Comparison of ENCODE assay signal across 17 mouse cellular contexts in genomic region chr9:28738451-28738860, GRCm38 (mm10).
A peak's percentile ranks its signal among the peaks of the same experiment; 100 is the strongest.
DNase-seq lines count a peak whose midpoint lies in the region; ATAC-seq and TF ChIP-seq lines count a peak whose summit lies in the region.
"Had no signal": no experiment of that assay in that cellular context is flagged by ENCODE, and none has a peak within 500 bp of the region (broad histone marks: within the 10 kb centered on the region; RNA-seq: fewer than 3 reads in every experiment).

No protein-coding gene starts in this region.

- no peaks in the 10 kb centered on the region for H3K9me3 ChIP-seq in midbrain, embryonic 16.5 days (replicated peaks; ENCODE audit: control insufficient read depth, low read length, poor library complexity, severe bottlenecking)
- no peaks in the 10 kb centered on the region for H3K9me3 ChIP-seq in midbrain, embryonic 13.5 days
- H3K9me3 ChIP-seq: hindbrain, embryonic 13.5 days had no signal

- no peak for TF ChIP-seq CTCF in left cerebral cortex, adult 2 months (IDR thresholded peaks at IDR 0.05)

- H3K27ac ChIP-seq in midbrain, embryonic 16.5 days (ENCODE audit: low read length): peak overlapping the region; percentile 50
- H3K27ac ChIP-seq in midbrain, embryonic 13.5 days: no peak overlapping the region
- H3K27ac ChIP-seq in left cerebral cortex, adult 2 months: peak overlapping the region; percentile 68
- H3K27ac ChIP-seq: hindbrain, embryonic 13.5 days had no signal

- ATAC-seq in midbrain, embryonic 16.5 days: no peak
- ATAC-seq in midbrain, embryonic 13.5 days: no peak
- no peak for ATAC-seq in cerebellum, adult (ENCODE audit: insufficient number of reproducible peaks, low FRiP score, low TSS enrichment)
- ATAC-seq: Patski had no signal

- DNase-seq in frontal cortex, postnatal 14 days (ENCODE audit: low spot score in 2 of 2): peak; percentile 15 to 33
- DNase-seq in left cerebral cortex, adult 2 months (ENCODE audit: extremely low spot score in 1 of 2, low spot score in 2 of 2): peak; percentile 39 to 58
- peak; percentile 59 to 68 for DNase-seq in right cerebral cortex, postnatal 36 days (ENCODE audit: low spot score in 2 of 2)
- DNase-seq in adrenal gland, postnatal 14 days: no peak
- no peak for DNase-seq in kidney, adult 18-20 months
- DNase-seq: adrenal gland, adult 2 months; cerebellum, adult 11 months; kidney, postnatal 25 days; lung, postnatal 10 days; thymus, adult 2 months had no signal

- H3K4me2 ChIP-seq in midbrain, embryonic 16.5 days (ENCODE audit: low read length): no peak overlapping the region
- no peak overlapping the region for H3K4me2 ChIP-seq in midbrain, embryonic 13.5 days (replicated peaks)
- H3K4me2 ChIP-seq: heart, embryonic 11.5 days; hindbrain, embryonic 13.5 days had no signal

- H3K27me3 ChIP-seq in midbrain, embryonic 16.5 days (ENCODE audit: control insufficient read depth, insufficient read depth, low read depth, low read length): no peaks in the 10 kb centered on the region
- no peaks in the 10 kb centered on the region for H3K27me3 ChIP-seq in midbrain, embryonic 13.5 days
- H3K27me3 ChIP-seq: CH12.LX; hindbrain, embryonic 13.5 days had no signal

- H3K36me3 ChIP-seq in midbrain, embryonic 16.5 days (ENCODE audit: control insufficient read depth, insufficient read depth, low read length): no peaks in the 10 kb centered on the region
- no peaks in the 10 kb centered on the region for H3K36me3 ChIP-seq in midbrain, embryonic 13.5 days
- H3K36me3 ChIP-seq: hindbrain, embryonic 13.5 days had no signal

- intact Hi-C loops in left cerebral cortex, adult 2 months (cut with DNase I): loop anchor here (1.0 to 2.0 kb wide), 2 partner anchors 76 to 84 kb away; no protein-coding TSS in a partner anchor

- H3K9ac ChIP-seq in midbrain, embryonic 16.5 days (ENCODE audit: low read depth, low read length): no peak overlapping the region
- no peak overlapping the region for H3K9ac ChIP-seq in midbrain, embryonic 13.5 days (replicated peaks)
- H3K9ac ChIP-seq: hindbrain, embryonic 13.5 days had no signal

- WGBS in midbrain, embryonic 16.5 days: 35% methylated on average over 1 of the region's 1 CpGs
- WGBS in midbrain, embryonic 13.5 days: 48% methylated on average over 1 of the region's 1 CpGs

- H3K4me3 ChIP-seq in midbrain, embryonic 16.5 days (ENCODE audit: low read depth, low read length): no peak overlapping the region
- no peak overlapping the region for H3K4me3 ChIP-seq in midbrain, embryonic 13.5 days (replicated peaks)
- H3K4me3 ChIP-seq in left cerebral cortex, adult 2 months: no peak overlapping the region
- H3K4me3 ChIP-seq: hindbrain, embryonic 13.5 days had no signal

- H3K4me1 ChIP-seq in midbrain, embryonic 16.5 days (ENCODE audit: control insufficient read depth, insufficient read depth, low read length): peaks cover 8% of the 10 kb centered on the region
- H3K4me1 ChIP-seq in midbrain, embryonic 13.5 days (replicated peaks): peaks cover 10% of the 10 kb centered on the region; the same call in 1 of the 2 replicates
- H3K4me1 ChIP-seq: hindbrain, embryonic 13.5 days had no signal

Comparison
In these comparisons a context has a peak if more than half of its experiments do, and no peak if none do; other contexts are left out.
1. DNase-seq: peak in frontal cortex, postnatal 14 days (2 of 2), left cerebral cortex, adult 2 months (2 of 2) and right cerebral cortex, postnatal 36 days (2 of 2); none in adrenal gland, postnatal 14 days (single experiment) and kidney, adult 18-20 months (single experiment).